Mouse (Mus musculus): Measurements from ENCODE around the gene Chd2.

DNA sequence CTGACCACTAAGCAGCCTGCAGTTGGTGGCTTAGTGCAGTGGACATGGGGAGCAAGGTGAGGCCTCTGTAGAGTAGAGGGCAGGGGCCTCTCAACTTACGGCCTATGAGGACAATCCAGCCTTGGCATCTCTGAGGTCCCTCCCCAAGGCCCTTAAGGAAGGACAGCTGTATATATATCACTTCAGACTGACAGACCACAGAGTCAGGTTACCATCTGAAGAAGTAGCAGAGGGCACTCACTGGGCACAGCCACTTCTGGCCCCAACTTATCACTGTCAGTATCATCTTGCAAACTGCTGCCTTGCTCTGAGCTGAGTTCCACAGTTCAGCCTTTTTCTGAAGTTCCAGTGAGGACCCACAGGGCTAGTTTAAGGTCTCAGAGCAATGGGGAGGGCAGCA, 139.0 kb downstream of the Chd2 start:
- no peak for TF ChIP-seq CTCF (conservative IDR thresholded peaks at IDR 0.05; ENCODE audit: insufficient read depth, insufficient read length, low read depth, low read length)
- no peak for TF ChIP-seq POLR2A (IDR thresholded peaks at IDR 0.05; ENCODE audit: low read depth, low read length)

Measured in kidney, adult 2 months (tissue).